Mouse (Mus musculus) B cell, adult 62 days (primary cell): ENCODE measurements around the gene Olfr259. TPM values are rescaled to one million over a fixed set of nuclear protein-coding genes. Genes with fewer than 3 reads are reported as not detected.

ENCODE experiments used
- total RNA-seq: library from RNA; stranded (reverse); gene quantifications from 4 replicates; pipeline ENCODE4 v1.2.4, GENCODE M21; 2023

Gene Olfr259
- not detected in 4 replicates for total RNA-seq

GRCm38 (mm10) chr2:87114467-87114866 is at the start of gene Olfr259:
Gene Olfr259, minus strand, starts transcription at chr2:87114567.

GRCm38 (mm10) chr2:87152524-87152923 is 38.2 kb upstream of the Olfr259 start, which contains the start of gene Olfr1111:
Gene Olfr1111, minus strand, starts transcription at chr2:87152624.

DNA sequence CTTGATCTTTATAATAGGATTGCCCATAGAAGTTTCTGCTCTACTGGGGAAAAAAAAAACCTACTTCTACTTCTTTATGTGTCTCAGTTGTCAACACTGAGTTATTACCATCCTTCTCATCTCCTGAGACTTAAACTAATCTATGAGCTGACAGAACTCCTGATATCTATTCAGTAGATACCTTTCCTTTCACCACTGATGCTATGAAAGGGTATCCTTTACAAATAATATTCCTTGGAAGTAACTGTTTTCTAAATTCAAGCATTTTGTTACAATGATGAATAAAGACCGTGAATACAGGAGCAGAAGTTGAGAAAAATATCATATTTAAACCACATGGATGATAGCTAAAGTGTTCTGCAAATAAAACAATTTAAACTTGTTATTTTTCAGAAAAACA is 25.8 kb upstream of the Olfr259 start, which contains the start of gene Olfr1110:
TSS of gene Olfr1110 (minus strand) at position 101 of the 400 bp plus-strand sequence.

DNA sequence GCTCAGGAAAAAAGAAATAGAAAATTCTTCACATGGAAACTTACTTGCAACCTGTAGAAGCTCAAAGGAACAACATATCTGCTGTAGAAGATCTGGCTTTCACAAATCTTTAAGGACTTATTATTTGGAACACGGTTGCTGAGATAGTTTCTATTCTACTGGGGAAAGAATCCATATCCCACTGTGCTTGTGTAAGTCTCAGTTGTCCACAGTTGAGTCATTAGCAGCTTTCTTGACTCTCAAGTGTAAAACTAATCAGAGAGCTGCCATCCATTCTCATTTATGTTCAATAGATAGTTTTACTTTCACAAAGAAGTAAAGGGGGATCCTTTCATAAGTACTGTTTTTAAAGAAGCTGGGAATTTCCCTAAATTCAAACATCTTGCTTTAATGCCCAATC is 18.5 kb downstream of the Olfr259 start, which contains the start of gene Olfr1109:
TSS of gene Olfr1109 (minus strand) at position 101 of the 400 bp plus-strand sequence.

GRCm38 (mm10) chr2:87075717-87076116 is 38.6 kb downstream of the Olfr259 start, which contains the start of gene Olfr1107:
Gene Olfr1107, minus strand, starts transcription at chr2:87075817.

Other genes with a start within 250 kb of the Olfr259 start
- gene Gm13723, start 239.8 kb downstream of the Olfr259 start, total RNA-seq = not detected in 4 replicates
- not detected in 4 replicates for gene Olfr1097, start 222.4 kb downstream of the Olfr259 start, total RNA-seq
- not detected in 4 replicates for gene Olfr1098, start 190.0 kb downstream of the Olfr259 start, total RNA-seq
- not detected in 4 replicates for gene Olfr1099, start 153.9 kb downstream of the Olfr259 start, total RNA-seq
- gene Olfr1100, start 134.6 kb downstream of the Olfr259 start, total RNA-seq = not detected in 4 replicates
- not detected in 4 replicates for gene Olfr1101, start 123.3 kb downstream of the Olfr259 start, total RNA-seq
- gene Olfr1102, start 116.2 kb downstream of the Olfr259 start, total RNA-seq = not detected in 4 replicates
- not detected in 4 replicates for gene Olfr1104, start 87.5 kb downstream of the Olfr259 start, total RNA-seq
- not detected in 4 replicates for gene Olfr1105, start 78.0 kb downstream of the Olfr259 start, total RNA-seq
- gene Olfr1106, start 62.3 kb downstream of the Olfr259 start, total RNA-seq = not detected in 4 replicates
- gene Olfr1107, start 38.8 kb downstream of the Olfr259 start, total RNA-seq = not detected in 4 replicates
- not detected in 4 replicates for gene Olfr1109, start 18.6 kb downstream of the Olfr259 start, total RNA-seq
- gene Olfr1110, start 25.7 kb upstream of the Olfr259 start, total RNA-seq = not detected in 4 replicates
- not detected in 4 replicates for gene Olfr1111, start 38.1 kb upstream of the Olfr259 start, total RNA-seq
- not detected in 4 replicates for gene Olfr1112, start 73.2 kb upstream of the Olfr259 start, total RNA-seq
- not detected in 4 replicates for gene Olfr1113, start 94.4 kb upstream of the Olfr259 start, total RNA-seq
- gene Olfr1115, start 133.4 kb upstream of the Olfr259 start, total RNA-seq = not detected in 4 replicates
- gene Olfr1116, start 153.0 kb upstream of the Olfr259 start, total RNA-seq = not detected in 4 replicates
- not detected in 4 replicates for gene Olfr1118, start 193.0 kb upstream of the Olfr259 start, total RNA-seq
- not detected in 4 replicates for gene Olfr1120, start 240.2 kb upstream of the Olfr259 start, total RNA-seq